22 mouse cellular contexts compared by ENCODE assay signal in the genomic region with DNA sequence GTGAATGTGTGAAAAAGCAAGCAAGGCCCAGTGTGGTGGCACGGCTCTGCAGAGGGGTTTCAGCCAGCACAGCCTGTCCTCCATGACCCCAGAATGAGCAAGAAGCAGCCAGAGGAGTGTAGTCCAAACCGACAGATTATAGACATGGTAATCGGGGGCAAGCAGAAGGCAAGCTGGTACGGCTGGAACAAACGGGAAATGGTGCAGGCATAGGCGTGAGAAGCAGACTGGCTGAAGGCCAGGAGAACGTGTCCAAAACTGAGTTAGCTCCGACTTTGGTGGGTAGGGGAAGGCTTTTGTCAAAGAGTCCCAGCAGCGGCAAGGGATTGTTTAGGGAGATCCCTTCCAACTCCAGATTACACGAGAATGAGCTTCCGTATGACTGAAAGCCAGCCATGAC. TPM values are rescaled to one million over a fixed set of nuclear protein-coding genes. Genes with fewer than 3 reads are reported as not detected.
DNase-seq lines count a peak whose midpoint lies in the region; ATAC-seq lines count a peak whose summit lies in the region.
"Had no signal": no experiment of that assay in that cellular context is flagged by ENCODE, and none has a peak within 500 bp of the region (broad histone marks: within the 10 kb centered on the region; RNA-seq: fewer than 3 reads in every experiment).

No protein-coding gene starts in this region.

- H3K4me1 ChIP-seq in hindbrain, embryonic 15.5 days (replicated peaks), result peaks cover 6% of the 10 kb centered on the region
- H3K4me1 ChIP-seq in hindbrain, embryonic 11.5 days (replicated peaks; ENCODE audit: control insufficient read depth, insufficient read depth, low read length), result no peaks in the 10 kb centered on the region
- peaks cover 52% of the 10 kb centered on the region for H3K4me1 ChIP-seq in liver, embryonic 15.5 days (replicated peaks)
- H3K4me1 ChIP-seq: limb, embryonic 12.5 days had no signal

- no peaks in the 10 kb centered on the region for H3K9me3 ChIP-seq in hindbrain, embryonic 15.5 days
- H3K9me3 ChIP-seq in hindbrain, embryonic 11.5 days (ENCODE audit: control insufficient read depth, low read length), result no peaks in the 10 kb centered on the region
- no peaks in the 10 kb centered on the region for H3K9me3 ChIP-seq in liver, embryonic 15.5 days (replicated peaks)
- H3K9me3 ChIP-seq: heart, embryonic 15.5 days; kidney, embryonic 15.5 days; limb, embryonic 12.5 days; liver, embryonic 13.5 days; stomach, embryonic 15.5 days had no signal

- ATAC-seq in hindbrain, embryonic 15.5 days (ENCODE audit: low FRiP score, low read depth), result 0 out of 2 replicates have a peak, but pooled peaks have one; percentile 27
- ATAC-seq in hindbrain, embryonic 11.5 days (ENCODE audit: low FRiP score), result no peak
- no peak for ATAC-seq in liver, embryonic 15.5 days (ENCODE audit: insufficient read depth)
- ATAC-seq: lung, postnatal 0 days; midbrain, embryonic 16.5 days had no signal

- WGBS in hindbrain, embryonic 15.5 days, result 77% methylated on average over 11 of the region's 11 CpGs
- WGBS in hindbrain, embryonic 11.5 days, result 92% methylated on average over 11 of the region's 11 CpGs
- 61% methylated on average over 11 of the region's 11 CpGs for WGBS in liver, embryonic 15.5 days (ENCODE audit: insufficient replicate concordance)

- no peak overlapping the region for H3K4me3 ChIP-seq in hindbrain, embryonic 15.5 days
- H3K4me3 ChIP-seq in hindbrain, embryonic 11.5 days (ENCODE audit: low read depth, low read length), result no peak overlapping the region
- H3K4me3 ChIP-seq in liver, embryonic 15.5 days (replicated peaks), result no peak overlapping the region
- H3K4me3 ChIP-seq: heart, embryonic 15.5 days; kidney, embryonic 15.5 days; limb, embryonic 12.5 days; liver, embryonic 13.5 days; stomach, embryonic 15.5 days had no signal

- no peak overlapping the region for H3K27ac ChIP-seq in hindbrain, embryonic 15.5 days (replicated peaks)
- no peak overlapping the region for H3K27ac ChIP-seq in hindbrain, embryonic 11.5 days (ENCODE audit: low read depth, low read length)
- H3K27ac ChIP-seq in liver, embryonic 15.5 days (replicated peaks), result no peak overlapping the region; the same call in 1 of the 2 replicates
- H3K27ac ChIP-seq: heart, embryonic 15.5 days; kidney, embryonic 15.5 days; limb, embryonic 12.5 days; liver, embryonic 13.5 days; stomach, embryonic 15.5 days had no signal

- no peak overlapping the region for H3K9ac ChIP-seq in hindbrain, embryonic 15.5 days
- no peak overlapping the region for H3K9ac ChIP-seq in hindbrain, embryonic 11.5 days (ENCODE audit: low read depth, low read length)
- no peak overlapping the region for H3K9ac ChIP-seq in liver, embryonic 15.5 days
- H3K9ac ChIP-seq: heart, embryonic 15.5 days; kidney, embryonic 15.5 days; limb, embryonic 12.5 days; liver, embryonic 13.5 days; stomach, embryonic 15.5 days had no signal

- H3K36me3 ChIP-seq in hindbrain, embryonic 15.5 days, result no peaks in the 10 kb centered on the region
- no peaks in the 10 kb centered on the region for H3K36me3 ChIP-seq in hindbrain, embryonic 11.5 days (ENCODE audit: control insufficient read depth, insufficient read depth, low read length)
- no peaks in the 10 kb centered on the region for H3K36me3 ChIP-seq in liver, embryonic 15.5 days (replicated peaks)
- H3K36me3 ChIP-seq: heart, embryonic 15.5 days; kidney, embryonic 15.5 days; limb, embryonic 12.5 days; liver, embryonic 13.5 days; stomach, embryonic 15.5 days had no signal

- no peaks in the 10 kb centered on the region for H3K27me3 ChIP-seq in hindbrain, embryonic 15.5 days
- H3K27me3 ChIP-seq in hindbrain, embryonic 11.5 days (ENCODE audit: control insufficient read depth, insufficient read depth, low read length), result no peaks in the 10 kb centered on the region
- no peaks in the 10 kb centered on the region for H3K27me3 ChIP-seq in liver, embryonic 15.5 days
- H3K27me3 ChIP-seq: heart, embryonic 15.5 days; kidney, embryonic 15.5 days; limb, embryonic 12.5 days; liver, embryonic 13.5 days; stomach, embryonic 15.5 days had no signal

- peak; percentile 76 to 83 for DNase-seq in cerebellum, postnatal 10 days
- DNase-seq in cerebellum, postnatal 36 days, result no peak
- DNase-seq in hindbrain, embryonic 11.5 days (ENCODE audit: low spot score), result no peak
- DNase-seq in liver, result no peak
- peak; percentile 33 for DNase-seq in right cerebral cortex, postnatal 4 days
- DNase-seq in right cerebral cortex, postnatal 14 days, result no peak
- DNase-seq: adrenal gland, postnatal 14 days; cerebellum, adult 9-10 months; gastrocnemius, postnatal 36 days; heart, postnatal 36 days; kidney, adult 11 months; kidney, postnatal 36 days; liver, embryonic 13.5 days; thymus, postnatal 25 days had no signal

- H3K4me2 ChIP-seq in hindbrain, embryonic 15.5 days, result no peak overlapping the region
- no peak overlapping the region for H3K4me2 ChIP-seq in hindbrain, embryonic 11.5 days (replicated peaks; ENCODE audit: low read depth, low read length)
- H3K4me2 ChIP-seq in liver, embryonic 15.5 days, result peak overlapping the region; percentile 5; the same call in 1 of the 2 replicates
- H3K4me2 ChIP-seq: heart, embryonic 15.5 days; kidney, embryonic 15.5 days; limb, embryonic 12.5 days; liver, embryonic 13.5 days; stomach, embryonic 15.5 days had no signal

RNA-seq across cellular contexts. Expression of gene Bcl2l11, which starts 44.1 kb away (rescaled TPM):
- polyA plus RNA-seq in hindbrain, embryonic 15.5 days (2015; fragmentation: Nextera tagmentation; extraction: Ambion mirVana), result 12.7 and 13.4 TPM in 2 replicates
- polyA plus RNA-seq in hindbrain, embryonic 11.5 days (2014; fragmentation: Nextera tagmentation; extraction: Ambion mirVana), result 15.7 and 17.2 TPM in 2 replicates
- 4.9 and 6.1 TPM in 2 replicates for polyA plus RNA-seq in liver, embryonic 15.5 days (2015; fragmentation: Nextera tagmentation; extraction: Ambion mirVana)

Comparison
In these comparisons a context has a peak if more than half of its experiments do, and no peak if none do; other contexts are left out.
1. DNase-seq: peak in cerebellum, postnatal 10 days (2 of 2) and right cerebral cortex, postnatal 4 days (single experiment); none in cerebellum, postnatal 36 days (0 of 2), hindbrain, embryonic 11.5 days (single experiment), liver (single experiment) and right cerebral cortex, postnatal 14 days (single experiment).